Mouse (Mus musculus): ENCODE measurements around the gene Anapc15. TPM values are rescaled to one million over a fixed set of nuclear protein-coding genes. Genes with fewer than 3 reads are reported as not detected.

Gene Anapc15
- polyA plus RNA-seq, 1 experiment from 2014 or later = 28.5 TPM

DNA sequence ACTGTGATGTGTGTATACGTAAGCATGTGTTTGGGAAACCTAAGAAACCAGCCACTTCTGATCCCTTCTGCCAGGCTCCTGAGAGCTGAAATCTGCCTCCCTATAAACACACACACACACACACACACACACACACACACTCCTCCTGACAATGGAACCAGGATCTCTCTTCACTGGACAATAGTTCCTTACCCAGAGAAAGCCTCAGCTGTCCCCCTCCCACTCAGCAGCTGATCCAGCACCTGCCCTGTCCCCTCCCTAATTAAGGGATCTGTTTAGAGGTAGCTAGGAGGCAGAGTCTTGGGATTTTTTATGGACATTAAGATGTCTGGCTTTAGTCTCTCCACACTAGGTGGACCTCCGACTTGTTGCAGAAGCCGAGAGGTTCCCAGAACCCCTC is 28.6 kb upstream of the Anapc15 start:
- no peak overlapping the region for H3K4me3 ChIP-seq (ENCODE audit: low read depth, low read length)
- no peak overlapping the region for H3K27ac ChIP-seq (ENCODE audit: low read depth)
- no peak overlapping the region for H3K4me2 ChIP-seq (ENCODE audit: low read depth, low read length)
- 71% methylated on average over 3 of the region's 3 CpGs for WGBS (ENCODE audit: insufficient replicate concordance)
- H3K27me3 ChIP-seq (ENCODE audit: insufficient read depth, low read length) = peaks cover 26% of the 10 kb centered on the region
- H3K4me1 ChIP-seq (ENCODE audit: insufficient read depth) = peaks cover 5% of the 10 kb centered on the region; the same call in 1 of the 2 replicates
- no peaks in the 10 kb centered on the region for H3K9me3 ChIP-seq (ENCODE audit: low read length)
- peaks cover 23% of the 10 kb centered on the region for H3K36me3 ChIP-seq (replicated peaks; ENCODE audit: insufficient read depth, low read length)
- no peak overlapping the region for H3K9ac ChIP-seq (replicated peaks)
- TF ChIP-seq CTCF (IDR thresholded peaks at IDR 0.05; ENCODE audit: low read depth) (no peak), EP300 (IDR thresholded peaks at IDR 0.05; ENCODE audit: low read depth) (no peak)
- DNase-seq = no peak
- ATAC-seq = no peak

DNA sequence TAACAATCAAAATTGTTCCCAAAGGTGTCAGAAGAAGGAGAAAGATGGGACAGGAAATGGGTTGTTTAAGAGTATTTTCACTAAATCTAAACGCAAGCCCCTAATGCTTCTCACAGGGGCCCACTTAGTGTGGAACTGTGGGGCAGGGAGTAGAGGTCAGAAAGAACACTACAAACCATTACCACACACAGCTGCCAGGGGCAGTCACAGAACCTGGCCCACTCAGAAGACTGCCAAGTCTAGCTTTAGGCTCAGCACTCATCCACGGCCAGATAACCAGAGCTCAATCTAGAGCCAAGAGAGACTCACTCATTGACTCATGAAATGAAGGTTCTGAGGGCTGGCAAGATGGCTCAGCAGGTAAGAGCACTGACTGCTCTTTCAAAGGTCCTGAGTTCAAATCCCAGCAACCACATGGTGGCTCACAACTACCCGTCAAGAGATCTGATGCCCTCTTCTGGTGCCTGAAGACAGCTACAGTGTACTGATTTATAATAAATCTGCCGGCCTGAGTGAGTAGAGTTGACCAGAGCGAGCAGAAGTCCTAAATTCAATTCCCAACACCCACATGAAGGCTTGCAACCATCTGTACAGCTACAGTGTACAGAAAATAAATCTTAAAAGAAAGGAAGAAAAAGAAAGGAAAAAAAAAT is 27.9 kb upstream of the Anapc15 start:
- H3K4me2 ChIP-seq (ENCODE audit: low read depth, low read length) = peak overlapping the region; percentile 91
- H3K9ac ChIP-seq (replicated peaks) = no peak overlapping the region
- H3K36me3 ChIP-seq (replicated peaks; ENCODE audit: insufficient read depth, low read length) = peaks cover 17% of the 10 kb centered on the region
- no peaks in the 10 kb centered on the region for H3K9me3 ChIP-seq (ENCODE audit: low read length)
- H3K27ac ChIP-seq (ENCODE audit: low read depth) = no peak overlapping the region
- peaks cover 26% of the 10 kb centered on the region for H3K27me3 ChIP-seq (ENCODE audit: insufficient read depth, low read length)
- WGBS (ENCODE audit: insufficient replicate concordance) = 45% methylated on average over 5 of the region's 5 CpGs
- ATAC-seq (no peak), DNase-seq (no peak)
- peaks cover 5% of the 10 kb centered on the region; the same call in 1 of the 2 replicates for H3K4me1 ChIP-seq (ENCODE audit: insufficient read depth)
- no peak overlapping the region; the same call in 1 of the 2 replicates for H3K4me3 ChIP-seq (ENCODE audit: low read depth, low read length)
- TF ChIP-seq CTCF (IDR thresholded peaks at IDR 0.05; ENCODE audit: low read depth) (peak; percentile 26; the same call in 1 of the 2 replicates), EP300 (IDR thresholded peaks at IDR 0.05; ENCODE audit: low read depth) (no peak)

DNA sequence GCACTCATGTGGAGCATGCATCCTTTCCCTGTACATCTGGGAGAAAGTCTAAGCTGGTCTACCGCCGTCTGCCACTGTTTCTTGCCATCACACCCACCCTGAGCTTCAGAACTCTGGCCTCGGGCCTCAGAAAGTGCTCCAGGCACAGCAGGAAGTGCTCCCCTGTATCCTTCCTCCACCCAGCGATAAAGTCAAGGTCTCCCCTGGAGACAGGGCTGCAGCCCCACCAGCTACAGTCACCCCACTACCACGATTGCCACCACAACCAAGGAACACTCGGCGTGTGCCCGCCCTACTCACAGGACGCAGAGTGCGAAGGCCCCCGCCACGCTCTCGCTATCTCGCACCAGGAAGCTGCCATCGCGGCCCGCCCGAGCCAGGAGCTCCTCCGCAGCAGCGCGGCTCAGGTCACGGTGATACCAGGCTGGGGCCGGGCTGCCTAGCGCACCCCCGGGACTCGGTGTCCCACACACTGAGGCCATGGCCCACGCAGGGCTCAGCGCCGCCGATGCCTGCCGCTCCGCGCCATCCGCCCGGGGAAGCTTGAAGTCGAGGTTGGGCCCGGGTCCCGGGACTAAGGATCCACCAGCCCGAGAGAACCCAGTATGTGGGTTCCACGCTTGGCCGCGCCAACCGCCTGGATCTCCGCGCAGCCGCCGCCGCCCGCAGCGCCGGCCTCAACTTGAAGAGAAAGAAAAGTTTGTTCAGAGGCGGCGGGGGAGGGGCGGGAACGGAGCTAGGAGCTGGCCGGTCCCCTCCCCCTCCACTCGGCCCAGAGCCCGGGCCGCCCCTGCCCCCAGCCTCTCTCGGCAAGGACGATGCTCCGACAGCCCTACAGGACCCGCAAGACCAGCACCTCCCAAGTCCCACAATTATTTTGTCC is 27.0 kb upstream of the Anapc15 start:
- peak overlapping the region; percentile 78 for H3K27ac ChIP-seq (ENCODE audit: low read depth)
- peak; percentile 51 for ATAC-seq
- no peaks in the 10 kb centered on the region for H3K9me3 ChIP-seq (ENCODE audit: low read length)
- H3K36me3 ChIP-seq (replicated peaks; ENCODE audit: insufficient read depth, low read length) = peaks cover 12% of the 10 kb centered on the region
- H3K27me3 ChIP-seq (ENCODE audit: insufficient read depth, low read length) = peaks cover 26% of the 10 kb centered on the region
- peak overlapping the region; percentile 70 for H3K4me3 ChIP-seq (ENCODE audit: low read depth, low read length)
- TF ChIP-seq CTCF (IDR thresholded peaks at IDR 0.05; ENCODE audit: low read depth) (no peak), EP300 (IDR thresholded peaks at IDR 0.05; ENCODE audit: low read depth) (no peak)
- peaks cover 5% of the 10 kb centered on the region; the same call in 1 of the 2 replicates for H3K4me1 ChIP-seq (ENCODE audit: insufficient read depth)
- DNase-seq = peak; percentile 66
- H3K9ac ChIP-seq (replicated peaks) = peak overlapping the region; percentile 78
- under 1% methylated on average over 49 of the region's 63 CpGs for WGBS (ENCODE audit: insufficient replicate concordance)
- H3K4me2 ChIP-seq (ENCODE audit: low read depth, low read length) = peak overlapping the region; percentile 91

DNA sequence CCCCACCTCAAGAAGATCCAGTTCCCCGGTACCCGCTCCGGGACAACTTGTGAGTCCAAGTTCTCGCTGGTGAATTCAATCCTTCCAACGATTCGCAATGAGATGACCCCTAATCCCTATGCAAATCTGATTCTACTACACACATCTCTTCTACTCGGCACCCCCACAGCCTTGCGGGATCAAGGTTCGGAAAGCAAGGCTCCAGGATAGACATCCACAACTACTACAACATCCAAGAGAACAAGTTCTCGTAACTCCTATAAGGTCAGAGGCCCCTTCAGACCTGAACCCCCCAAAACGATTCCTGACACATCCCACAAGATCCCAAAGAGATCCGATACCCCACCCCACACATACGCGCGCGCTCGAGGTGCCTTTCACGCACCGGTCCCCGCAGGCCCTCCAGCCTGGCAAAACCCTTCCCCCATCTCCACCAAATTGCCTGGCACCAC is 26.3 kb upstream of the Anapc15 start:
- H3K27me3 ChIP-seq (ENCODE audit: insufficient read depth, low read length) = peaks cover 26% of the 10 kb centered on the region
- H3K4me3 ChIP-seq (ENCODE audit: low read depth, low read length) = peak overlapping the region; percentile 70
- DNase-seq (peak; percentile 41), ATAC-seq (no peak)
- H3K4me1 ChIP-seq (ENCODE audit: insufficient read depth) = peaks cover 5% of the 10 kb centered on the region; the same call in 1 of the 2 replicates
- H3K9ac ChIP-seq (replicated peaks) = peak overlapping the region; percentile 78
- peaks cover 7% of the 10 kb centered on the region; the same call in 1 of the 2 replicates for H3K36me3 ChIP-seq (replicated peaks; ENCODE audit: insufficient read depth, low read length)
- WGBS (ENCODE audit: insufficient replicate concordance) = 2% methylated on average over 20 of the region's 20 CpGs
- no peak for TF ChIP-seq CTCF (IDR thresholded peaks at IDR 0.05; ENCODE audit: low read depth)
- TF ChIP-seq EP300 (IDR thresholded peaks at IDR 0.05; ENCODE audit: low read depth) = no peak
- H3K4me2 ChIP-seq (ENCODE audit: low read depth, low read length) = peak overlapping the region; percentile 91
- H3K27ac ChIP-seq (ENCODE audit: low read depth) = peak overlapping the region; percentile 78
- no peaks in the 10 kb centered on the region for H3K9me3 ChIP-seq (ENCODE audit: low read length)

DNA sequence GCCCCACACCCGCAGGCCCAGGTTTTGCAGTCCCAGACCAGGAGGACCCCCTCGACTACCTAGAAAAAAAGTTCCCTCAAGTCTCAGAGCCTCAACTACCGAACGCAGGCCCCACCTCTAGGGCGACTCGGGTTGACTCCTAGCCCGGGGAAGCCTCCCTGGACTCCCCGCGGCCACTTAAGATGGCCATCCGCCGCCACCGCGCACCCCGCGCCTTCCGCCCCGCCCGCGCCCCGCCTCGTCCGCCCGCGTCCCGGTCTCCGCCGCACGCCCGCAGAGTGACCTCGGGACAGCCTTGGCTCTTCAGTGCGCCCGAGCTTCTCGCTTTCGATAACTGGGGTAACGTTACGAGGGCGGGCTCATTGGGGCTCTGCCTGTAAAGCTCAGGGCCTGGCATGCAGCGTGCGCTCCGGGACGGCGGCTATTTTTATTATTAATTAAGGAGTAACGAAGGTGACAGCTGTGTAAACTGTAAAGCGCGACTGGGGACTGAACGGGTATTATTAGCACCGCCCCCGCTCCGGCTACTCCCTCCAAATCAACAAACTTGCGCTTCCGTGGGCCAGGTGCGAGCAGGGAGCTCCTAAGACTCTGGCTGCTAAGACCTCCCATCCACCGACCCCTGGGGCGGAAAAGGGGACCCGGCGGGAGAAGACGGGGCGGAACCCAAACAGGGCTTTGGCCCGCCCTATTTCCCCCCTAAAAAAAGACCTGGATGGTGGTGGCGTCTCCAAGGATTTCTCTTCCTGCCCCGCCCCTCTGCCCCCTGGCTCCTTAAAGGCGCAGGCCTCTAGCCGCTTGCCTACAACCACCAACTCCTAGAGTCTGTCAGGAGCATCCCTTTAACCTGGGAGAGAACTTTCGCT is 25.7 kb upstream of the Anapc15 start, which contains the start of gene Inppl1:
Gene Inppl1, minus strand, starts transcription at position 624 of the 866 bp plus-strand sequence.
- H3K9me3 ChIP-seq (ENCODE audit: low read length) = no peaks in the 10 kb centered on the region
- H3K4me2 ChIP-seq (ENCODE audit: low read depth, low read length) = peak within 1 kb of the TSS; percentile 91
- ATAC-seq (peak; percentile 58), DNase-seq (peak; percentile 66)
- H3K4me1 ChIP-seq (ENCODE audit: insufficient read depth) = peaks cover 5% of the 10 kb centered on the region; the same call in 1 of the 2 replicates
- peak within 1 kb of the TSS; percentile 78 for H3K9ac ChIP-seq (replicated peaks)
- peak within 1 kb of the TSS; percentile 70 for H3K4me3 ChIP-seq (ENCODE audit: low read depth, low read length)
- H3K36me3 ChIP-seq (replicated peaks; ENCODE audit: insufficient read depth, low read length) = peaks cover 7% of the 10 kb centered on the region; the same call in 1 of the 2 replicates
- 1% methylated on average over 49 of the region's 64 CpGs for WGBS (ENCODE audit: insufficient replicate concordance)
- peaks cover 26% of the 10 kb centered on the region for H3K27me3 ChIP-seq (ENCODE audit: insufficient read depth, low read length)
- H3K27ac ChIP-seq (ENCODE audit: low read depth) = peak within 1 kb of the TSS; percentile 78
- TF ChIP-seq EP300 (IDR thresholded peaks at IDR 0.05; ENCODE audit: low read depth) (no peak), CTCF (IDR thresholded peaks at IDR 0.05; ENCODE audit: low read depth) (peak; percentile 36)

Measured in liver, postnatal 0 days (tissue).